Mouse (Mus musculus) lung, adult 2 months (tissue): ENCODE data around the gene Susd1.

Source experiments
- CTCF ChIP-seq: fragments of 200-500 bp; IDR thresholded peaks from 2 replicates; pipeline ENCODE4 v1.5.1; 2011; ENCODE audit warnings: mild to moderate bottlenecking, low read length, control low read depth; ENCODE audit not compliant: insufficient read depth
- POLR2A ChIP-seq: fragments of 200-500 bp; IDR thresholded peaks from 2 replicates; pipeline ENCODE4 v1.6.1; 2011; ENCODE audit warnings: low read depth, mild to moderate bottlenecking, control low read depth, low read length, borderline replicate concordance; ENCODE audit errors: extremely low read depth

GRCm38 (mm10) chr4:59322733-59323132, 115.7 kb downstream of the Susd1 start:
- TF ChIP-seq CTCF (no peak), POLR2A (no peak)
